Mouse (Mus musculus) kidney, adult 2 months (tissue): ENCODE data around the gene Ankrd36.

Experiments used
- CTCF ChIP-seq: fragments of 200-500 bp; conservative IDR thresholded peaks from 2 replicates; pipeline ENCODE4 v1.5.1; 2011; ENCODE audit warnings: low read depth, mild to moderate bottlenecking, control low read depth, low read length, moderate library complexity, mixed read lengths; ENCODE audit not compliant: insufficient read depth, insufficient read length
- POLR2A ChIP-seq: fragments of 200-500 bp; IDR thresholded peaks from one replicate; pipeline ENCODE4 v1.6.1; 2011; ENCODE audit warnings: low read depth, low read length, control low read depth

DNA sequence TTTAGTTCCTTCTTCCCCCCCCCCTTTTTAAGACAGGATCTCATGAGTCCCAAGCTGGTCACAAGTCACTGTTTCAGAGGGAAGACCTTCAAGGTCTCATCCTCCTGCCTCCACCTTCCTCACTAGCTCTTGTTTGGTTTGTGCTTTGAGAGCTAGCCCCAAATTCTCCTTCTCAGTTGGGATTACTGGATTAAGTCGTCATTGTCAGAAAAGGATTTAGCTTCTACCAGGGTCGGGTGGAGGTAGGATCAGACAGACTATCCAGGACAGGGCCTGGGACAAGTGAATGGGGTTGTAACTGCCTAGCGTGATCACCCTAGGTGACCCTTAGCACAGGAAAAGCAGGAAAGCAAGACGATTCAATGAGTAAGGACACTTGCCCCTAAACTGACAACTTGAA, 29.2 kb upstream of the Ankrd36 start:
- no peak for TF ChIP-seq CTCF
- no peak for TF ChIP-seq POLR2A
